Mouse (Mus musculus): ENCODE results near the gene Syn2. TPM values are rescaled to one million over a fixed set of nuclear protein-coding genes. Genes with fewer than 3 reads are reported as not detected.

Syn2 gene
- polyA plus RNA-seq, 1 experiment from 2014 or later, result 27.0 TPM

DNA sequence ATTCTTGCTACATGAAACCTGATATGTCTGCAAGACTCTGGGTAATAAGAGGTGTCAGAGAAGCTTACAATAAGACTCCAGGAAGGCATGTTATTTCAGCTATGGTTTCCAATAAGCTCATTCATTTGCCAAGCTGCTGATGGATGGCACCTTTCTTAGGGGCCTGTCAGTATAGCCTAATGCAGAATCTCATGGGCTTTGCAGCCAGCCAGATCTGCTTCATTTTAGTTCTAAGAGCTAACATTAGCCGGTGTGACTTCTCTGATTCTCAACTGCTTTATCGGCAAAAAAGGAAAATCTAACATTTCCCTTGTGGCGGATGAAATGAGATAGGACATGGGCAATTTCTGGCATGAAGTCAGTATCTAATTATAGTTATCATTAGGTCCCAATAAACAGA lies 7.9 kb upstream of the Syn2 start:
- no peak overlapping the region for H3K4me2 ChIP-seq
- 48% methylated on average over 3 of the region's 3 CpGs for WGBS

DNA sequence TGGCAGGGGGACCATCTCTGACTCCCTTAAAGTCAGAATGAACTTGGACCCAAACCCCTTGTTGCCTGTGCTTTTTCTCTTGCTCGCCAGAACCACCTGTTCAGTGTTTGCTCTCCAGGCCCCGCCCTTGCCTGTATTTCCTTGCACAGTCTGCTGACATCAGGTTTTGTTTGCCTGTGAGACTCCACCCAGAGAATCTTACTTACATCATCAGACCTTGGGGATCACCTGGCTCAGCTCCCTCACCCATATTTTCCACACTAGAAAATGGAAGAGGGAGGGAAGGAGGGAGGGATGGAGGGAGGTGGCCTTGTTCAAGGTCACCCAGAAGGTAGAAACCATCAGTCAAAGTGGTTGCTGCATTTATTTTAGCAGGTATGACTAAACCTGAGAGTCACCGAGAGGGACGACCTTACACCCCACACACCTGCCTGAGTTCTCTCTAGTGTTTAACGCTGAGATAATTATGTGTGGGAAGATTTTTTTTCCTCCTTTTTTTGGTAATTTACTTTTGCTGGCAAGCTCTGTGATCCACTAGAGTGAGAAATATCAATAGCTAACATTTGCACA lies 7.4 kb upstream of the Syn2 start:
- no peaks in the 10 kb centered on the region for H3K36me3 ChIP-seq
- H3K9ac ChIP-seq, result 0 out of 2 replicates have a peak overlapping the region, but pooled peaks have one; percentile 36
- WGBS, result 80% methylated on average over 5 of the region's 5 CpGs
- H3K27me3 ChIP-seq, result no peaks in the 10 kb centered on the region
- H3K4me1 ChIP-seq (replicated peaks), result peaks cover 53% of the 10 kb centered on the region
- H3K4me2 ChIP-seq, result no peak overlapping the region
- peak overlapping the region; percentile 91 for H3K27ac ChIP-seq
- no peak for ATAC-seq (ENCODE audit: low FRiP score)
- no peaks in the 10 kb centered on the region for H3K9me3 ChIP-seq
- H3K4me3 ChIP-seq, result no peak overlapping the region

More for the DNA sequence above, 7.9 kb upstream of the Syn2 start:
- Histone ChIP-seq H3K9ac (peak overlapping the region; percentile 36; the same call in 1 of the 2 replicates), H3K27ac (peak overlapping the region; percentile 91), H3K4me1 (replicated peaks) (peaks cover 56% of the 10 kb centered on the region), H3K4me3 (no peak overlapping the region), H3K36me3 (no peaks in the 10 kb centered on the region), H3K27me3 (no peaks in the 10 kb centered on the region), H3K9me3 (no peaks in the 10 kb centered on the region)
- peak; percentile 33 for ATAC-seq (ENCODE audit: low FRiP score)

DNA sequence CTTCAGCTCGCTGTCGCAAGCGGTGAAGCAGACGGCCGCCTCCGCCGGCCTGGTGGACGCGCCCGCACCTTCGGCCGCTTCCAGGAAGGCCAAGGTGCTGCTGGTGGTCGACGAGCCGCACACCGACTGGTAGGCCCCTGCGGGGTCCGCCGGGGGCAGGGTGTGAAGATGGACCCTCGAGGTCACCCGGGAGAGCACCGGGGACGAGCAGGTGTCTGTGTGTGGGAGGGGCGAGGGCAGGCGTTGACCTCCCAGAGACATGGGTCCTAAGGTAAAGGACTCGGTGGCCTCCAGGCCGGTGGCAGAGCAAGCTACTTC lies 589 bp downstream of the Syn2 start:
- Histone ChIP-seq H3K9ac (peak overlapping the region; percentile 85), H3K4me2 (peak overlapping the region; percentile 70), H3K4me1 (replicated peaks) (peaks cover 25% of the 10 kb centered on the region), H3K9me3 (no peaks in the 10 kb centered on the region), H3K36me3 (no peaks in the 10 kb centered on the region), H3K4me3 (peak overlapping the region; percentile 72), H3K27ac (peak overlapping the region; percentile 78; the same call in 1 of the 2 replicates), H3K27me3 (no peaks in the 10 kb centered on the region)
- 2% methylated on average over 26 of the region's 27 CpGs for WGBS
- ATAC-seq (ENCODE audit: low FRiP score), result peak; percentile 17; the same call in 1 of the 2 replicates

DNA sequence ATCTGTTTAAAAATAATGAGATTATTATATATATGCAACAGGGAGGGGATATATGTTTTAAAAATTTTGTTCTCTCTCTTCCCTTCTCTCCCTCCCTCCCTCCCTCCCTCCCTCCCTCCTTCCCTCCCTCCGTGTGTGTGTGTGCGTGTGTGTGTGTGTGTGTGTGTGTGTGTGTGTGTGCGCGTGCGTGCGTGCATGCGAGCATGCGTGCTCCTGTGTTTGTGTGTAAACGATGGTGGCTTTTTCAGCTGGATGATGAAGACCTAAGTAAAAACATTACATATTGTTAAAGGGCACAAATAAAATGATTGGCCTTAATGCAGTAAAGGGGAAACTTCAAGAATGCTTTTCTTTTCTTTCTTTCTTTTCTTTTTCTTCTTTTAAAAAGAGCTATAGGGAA lies 1.5 kb downstream of the Syn2 start:
- Histone ChIP-seq H3K36me3 (no peaks in the 10 kb centered on the region), H3K9me3 (no peaks in the 10 kb centered on the region), H3K9ac (no peak overlapping the region), H3K27me3 (no peaks in the 10 kb centered on the region), H3K4me3 (peak overlapping the region; percentile 72; the same call in 1 of the 2 replicates), H3K4me2 (peak overlapping the region; percentile 70), H3K27ac (no peak overlapping the region), H3K4me1 (replicated peaks) (peaks cover 25% of the 10 kb centered on the region)
- 88% methylated on average over 7 of the region's 9 CpGs for WGBS
- no peak for ATAC-seq (ENCODE audit: low FRiP score)

DNA sequence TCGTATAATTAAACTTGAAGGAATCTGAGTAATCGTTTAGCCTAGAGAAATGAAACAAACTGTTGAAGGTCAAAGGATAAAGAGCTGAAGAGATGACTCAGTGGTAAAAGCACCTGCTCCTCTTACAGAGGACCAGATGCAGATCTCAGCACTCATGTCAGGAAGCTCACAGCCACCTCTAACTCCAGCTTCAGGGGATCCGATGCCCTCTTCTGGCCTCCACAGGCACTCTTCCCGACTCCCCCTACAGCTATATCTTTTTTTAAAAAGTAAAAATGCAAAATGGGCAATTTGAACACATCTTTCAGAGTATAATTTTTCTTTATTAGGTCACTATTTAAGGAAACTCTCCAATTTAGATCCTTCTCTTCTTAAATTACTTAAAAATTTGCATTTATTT lies 6.7 kb downstream of the Syn2 start:
- Histone ChIP-seq H3K9ac (no peak overlapping the region), H3K9me3 (no peaks in the 10 kb centered on the region), H3K27ac (no peak overlapping the region), H3K4me3 (no peak overlapping the region), H3K27me3 (no peaks in the 10 kb centered on the region), H3K36me3 (0 out of 2 replicates have a peak, but pooled peaks cover 6% of the 10 kb centered on the region), H3K4me1 (replicated peaks) (peaks cover 9% of the 10 kb centered on the region), H3K4me2 (no peak overlapping the region)
- 62% methylated on average over 4 of the region's 4 CpGs for WGBS
- no peak for ATAC-seq (ENCODE audit: low FRiP score)

DNA sequence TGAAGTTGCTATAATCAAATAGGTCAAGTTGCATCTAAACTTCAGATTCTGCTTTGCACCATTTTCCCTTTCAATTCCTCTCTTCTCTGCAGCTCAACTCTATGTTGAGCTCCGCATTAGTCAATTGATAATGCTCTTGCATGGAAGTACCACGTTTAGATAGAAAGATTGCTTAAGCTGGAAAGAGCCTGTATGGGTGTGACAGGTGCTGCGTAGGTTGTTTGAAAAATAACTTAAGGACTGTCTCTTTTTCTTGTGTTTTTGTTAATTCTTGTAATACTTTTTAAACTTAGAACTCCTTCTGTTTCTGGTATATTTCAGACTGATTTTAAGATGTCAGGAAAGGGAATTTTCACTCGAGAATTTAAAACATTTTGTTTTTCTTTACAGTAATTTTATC lies 26.5 kb downstream of the Syn2 start:
- H3K36me3 ChIP-seq, result no peaks in the 10 kb centered on the region
- no peaks in the 10 kb centered on the region for H3K27me3 ChIP-seq
- H3K9ac ChIP-seq, result no peak overlapping the region
- no peaks in the 10 kb centered on the region for H3K9me3 ChIP-seq
- ATAC-seq (ENCODE audit: low FRiP score), result no peak
- H3K4me2 ChIP-seq, result no peak overlapping the region
- no peak overlapping the region for H3K27ac ChIP-seq
- no peak overlapping the region for H3K4me3 ChIP-seq
- 75% methylated on average over 4 of the region's 4 CpGs for WGBS
- H3K4me1 ChIP-seq (replicated peaks), result peaks cover 5% of the 10 kb centered on the region

DNA sequence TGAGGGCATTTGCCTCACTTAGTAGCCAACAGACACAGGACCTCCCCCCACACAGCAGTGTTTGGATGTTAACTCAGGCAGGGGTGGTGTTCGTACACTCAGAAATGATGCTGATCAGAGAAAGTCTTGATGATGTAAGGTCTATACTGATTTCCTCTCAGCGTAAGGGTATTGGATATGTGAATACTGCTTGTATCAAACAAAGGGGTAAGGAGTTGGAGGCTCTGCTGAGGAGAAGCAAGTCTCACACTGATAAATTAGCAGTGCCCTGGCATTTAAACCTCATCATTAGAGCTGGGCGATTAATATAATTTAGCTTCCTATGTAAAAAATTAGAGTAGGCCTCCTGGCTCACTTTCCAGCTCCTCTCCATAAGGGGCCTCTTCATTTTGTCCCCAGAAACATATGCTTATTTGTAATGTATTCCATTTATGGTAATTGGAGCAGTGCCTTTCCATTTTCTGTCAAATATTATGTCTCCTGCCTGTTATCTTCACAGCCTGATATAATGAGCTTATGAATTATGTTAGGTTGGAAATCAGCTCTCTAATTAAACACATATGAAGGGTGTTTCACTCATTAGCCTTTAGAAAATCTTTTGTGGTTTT lies 31.3 kb downstream of the Syn2 start:
- Histone ChIP-seq H3K9ac (no peak overlapping the region), H3K27me3 (no peaks in the 10 kb centered on the region), H3K4me1 (replicated peaks) (peaks cover 12% of the 10 kb centered on the region), H3K4me2 (no peak overlapping the region), H3K4me3 (no peak overlapping the region), H3K36me3 (no peaks in the 10 kb centered on the region), H3K27ac (peak overlapping the region; percentile 60), H3K9me3 (no peaks in the 10 kb centered on the region)
- no peak for ATAC-seq (ENCODE audit: low FRiP score)
- WGBS, result 81% methylated on average over 3 of the region's 3 CpGs

DNA sequence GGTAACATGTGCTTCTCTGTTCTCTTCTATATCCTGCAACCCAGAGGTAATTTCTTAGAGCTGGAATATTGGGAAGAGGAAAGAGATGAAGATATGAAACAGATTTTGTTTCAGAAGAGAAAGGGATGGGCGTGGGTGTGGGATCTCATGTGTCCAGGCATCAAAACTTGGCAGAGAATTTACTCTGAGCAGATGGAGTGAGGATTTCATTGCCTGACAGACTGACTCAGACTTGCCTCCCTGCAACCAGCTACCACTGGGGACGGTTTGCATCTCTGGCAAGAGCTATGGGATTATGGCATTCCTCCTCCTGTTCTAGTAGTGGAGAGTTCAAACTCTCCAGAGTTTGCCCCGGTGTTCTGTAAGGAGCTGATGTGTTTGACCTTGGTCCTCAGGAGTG lies 34.2 kb downstream of the Syn2 start:
- no peak for ATAC-seq (ENCODE audit: low FRiP score)
- no peak overlapping the region for H3K4me2 ChIP-seq
- no peaks in the 10 kb centered on the region for H3K9me3 ChIP-seq
- WGBS, result 69% methylated on average over 3 of the region's 3 CpGs
- no peaks in the 10 kb centered on the region for H3K27me3 ChIP-seq
- H3K36me3 ChIP-seq, result no peaks in the 10 kb centered on the region
- H3K4me1 ChIP-seq (replicated peaks), result peaks cover 12% of the 10 kb centered on the region
- no peak overlapping the region for H3K27ac ChIP-seq
- H3K9ac ChIP-seq, result no peak overlapping the region
- H3K4me3 ChIP-seq, result no peak overlapping the region

DNA sequence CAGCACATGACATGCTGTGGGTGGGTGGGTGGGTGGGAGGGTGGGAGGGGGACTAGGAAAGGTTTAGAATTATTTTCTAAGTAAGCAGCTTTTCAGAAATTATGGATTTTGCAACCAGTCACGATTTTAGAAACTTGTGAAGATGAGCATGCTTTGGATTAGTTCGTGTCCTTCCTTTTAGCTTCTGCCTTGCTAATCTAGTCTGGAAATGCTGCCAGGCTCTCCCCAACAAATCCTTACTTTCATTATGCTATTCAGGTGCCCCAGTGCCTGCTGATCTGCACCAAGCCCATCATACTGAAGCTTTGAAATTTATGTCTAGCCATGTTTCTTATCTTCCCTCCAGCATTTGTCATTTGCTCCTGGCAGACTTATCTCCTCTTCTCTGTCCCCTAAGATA lies 34.8 kb downstream of the Syn2 start:
- no peak overlapping the region for H3K27ac ChIP-seq
- H3K4me1 ChIP-seq (replicated peaks), result peaks cover 12% of the 10 kb centered on the region
- H3K4me3 ChIP-seq, result no peak overlapping the region
- H3K27me3 ChIP-seq, result no peaks in the 10 kb centered on the region
- whole genome bisulfite sequencing, result 78% methylated on average over 2 of the region's 2 CpGs
- H3K4me2 ChIP-seq, result no peak overlapping the region
- no peak for ATAC-seq (ENCODE audit: low FRiP score)
- no peaks in the 10 kb centered on the region for H3K36me3 ChIP-seq
- H3K9ac ChIP-seq, result no peak overlapping the region
- H3K9me3 ChIP-seq, result no peaks in the 10 kb centered on the region

DNA sequence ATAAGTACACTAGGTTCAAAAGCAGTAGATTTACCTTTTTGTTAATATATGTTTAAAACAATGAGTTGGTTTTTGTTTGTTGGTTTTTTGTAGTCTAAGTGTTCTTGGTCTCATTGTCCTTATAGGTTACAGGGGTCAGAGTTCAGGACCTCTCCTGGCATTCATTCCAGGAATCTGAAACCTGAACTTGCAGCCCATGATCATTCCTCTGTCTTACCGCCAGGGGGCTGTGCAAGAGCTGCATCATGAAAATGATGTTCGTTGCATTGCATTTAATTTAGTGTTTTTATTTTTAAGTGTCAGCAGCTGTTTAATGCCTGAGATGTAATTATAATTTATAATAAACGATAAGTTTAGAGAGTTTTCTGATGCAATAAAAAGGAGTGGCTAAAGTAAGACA lies 40.1 kb downstream of the Syn2 start:
- Histone ChIP-seq H3K36me3 (no peaks in the 10 kb centered on the region), H3K27ac (no peak overlapping the region), H3K27me3 (no peaks in the 10 kb centered on the region), H3K4me2 (no peak overlapping the region), H3K9ac (no peak overlapping the region), H3K9me3 (no peaks in the 10 kb centered on the region), H3K4me3 (no peak overlapping the region), H3K4me1 (replicated peaks) (0 out of 2 replicates have a peak, but pooled peaks cover 4% of the 10 kb centered on the region)
- 37% methylated on average over 3 of the region's 3 CpGs for WGBS
- no peak for ATAC-seq (ENCODE audit: low FRiP score)

DNA sequence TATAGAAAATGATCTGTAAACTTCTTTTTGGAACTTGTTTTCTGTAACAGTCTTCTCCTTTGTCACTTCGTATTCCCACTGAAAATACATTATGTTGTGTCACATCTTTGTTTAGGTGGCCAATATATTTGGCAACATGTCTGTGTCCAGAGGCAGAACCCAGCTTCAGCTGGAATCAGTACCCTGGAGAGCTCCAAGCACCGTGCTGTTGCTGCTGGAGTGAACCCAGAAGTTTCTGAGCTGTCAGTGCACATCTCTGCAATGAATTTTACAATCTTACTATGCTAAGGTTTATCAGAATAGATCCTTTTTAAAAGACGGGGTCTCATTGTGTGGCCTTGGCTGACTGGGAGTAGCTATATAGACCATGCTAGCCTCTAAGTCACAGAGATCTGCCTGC lies 44.1 kb downstream of the Syn2 start:
- 40% methylated on average over 3 of the region's 3 CpGs for WGBS
- H3K4me3 ChIP-seq, result no peak overlapping the region
- no peak overlapping the region for H3K9ac ChIP-seq
- no peak overlapping the region for H3K27ac ChIP-seq
- H3K9me3 ChIP-seq, result no peaks in the 10 kb centered on the region
- ATAC-seq (ENCODE audit: low FRiP score), result no peak
- no peaks in the 10 kb centered on the region for H3K27me3 ChIP-seq
- 0 out of 2 replicates have a peak, but pooled peaks cover 5% of the 10 kb centered on the region for H3K4me1 ChIP-seq (replicated peaks)
- H3K4me2 ChIP-seq, result no peak overlapping the region
- H3K36me3 ChIP-seq, result no peaks in the 10 kb centered on the region

DNA sequence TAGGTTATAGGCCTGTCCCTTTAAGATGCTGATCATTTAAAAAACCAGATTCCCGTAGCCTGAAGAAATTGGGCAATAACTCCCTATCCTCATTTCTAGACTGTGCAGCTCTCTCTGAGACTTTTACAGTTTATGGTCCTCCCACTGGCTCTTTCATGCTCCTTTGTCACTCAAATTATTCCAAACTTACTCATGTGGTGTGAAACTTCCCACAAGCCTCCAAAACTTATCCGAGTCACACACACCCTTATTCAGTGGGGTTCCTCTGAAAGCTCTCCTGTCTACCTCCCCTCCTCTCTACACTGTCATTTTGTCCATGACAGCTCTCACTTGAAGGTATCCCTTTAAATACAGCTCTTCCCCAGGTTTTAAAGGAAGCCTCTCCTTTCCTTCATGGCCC lies 46.4 kb downstream of the Syn2 start:
- no peak for ATAC-seq (ENCODE audit: low FRiP score)

DNA sequence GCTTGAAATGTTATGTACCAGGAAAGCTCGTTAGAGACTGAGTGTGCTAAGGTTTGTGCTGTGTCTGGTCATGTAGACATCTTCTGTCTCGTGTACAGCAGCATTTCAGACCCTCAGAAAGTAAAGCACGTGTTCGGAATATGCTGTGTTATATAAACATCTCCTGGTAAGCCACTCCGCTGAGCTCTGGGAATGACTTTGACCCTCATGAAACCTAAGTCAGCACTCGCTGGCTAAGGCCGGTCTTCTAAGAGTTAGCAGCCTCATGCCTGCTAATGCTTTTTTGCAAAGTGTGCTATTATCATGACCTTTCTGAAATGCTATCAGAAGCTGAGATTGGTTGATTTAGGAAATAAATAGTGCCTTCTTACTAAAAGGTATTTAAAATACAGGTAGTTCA lies 56.4 kb downstream of the Syn2 start:
- H3K36me3 ChIP-seq, result no peaks in the 10 kb centered on the region
- H3K9me3 ChIP-seq, result no peaks in the 10 kb centered on the region
- ATAC-seq (ENCODE audit: low FRiP score), result no peak
- H3K4me1 ChIP-seq (replicated peaks), result no peaks in the 10 kb centered on the region
- H3K4me3 ChIP-seq, result no peak overlapping the region
- H3K9ac ChIP-seq, result no peak overlapping the region
- H3K27me3 ChIP-seq, result no peaks in the 10 kb centered on the region
- no peak overlapping the region for H3K4me2 ChIP-seq
- no peak overlapping the region for H3K27ac ChIP-seq
- 78% methylated on average over 7 of the region's 7 CpGs for WGBS

More for the DNA sequence above, 46.4 kb downstream of the Syn2 start:
- Histone ChIP-seq H3K4me1 (replicated peaks) (0 out of 2 replicates have a peak, but pooled peaks cover 5% of the 10 kb centered on the region), H3K27me3 (no peaks in the 10 kb centered on the region), H3K9me3 (no peaks in the 10 kb centered on the region), H3K4me2 (no peak overlapping the region), H3K36me3 (no peaks in the 10 kb centered on the region), H3K9ac (no peak overlapping the region), H3K4me3 (no peak overlapping the region), H3K27ac (no peak overlapping the region)
- 91% methylated on average over 2 of the region's 2 CpGs for WGBS
